Mouse (Mus musculus) cortical plate, adult 2 months (tissue): ENCODE data around the gene Zxdb. TPM values are rescaled to one million over a fixed set of nuclear protein-coding genes. Genes with fewer than 3 reads are reported as not detected.

Experiments used
- H3K27ac ChIP-seq: fragments of 200-500 bp; 2 replicates; pipeline ENCODE4 v1.5.1; 2012; ENCODE audit warnings: low read length, control low read depth, inconsistent platforms; ENCODE audit not compliant: insufficient read depth
- H3K4me1 ChIP-seq: fragments of 200-500 bp; 2 replicates; pipeline ENCODE4 v1.6.1; 2011; ENCODE audit warnings: low read length; ENCODE audit not compliant: control insufficient read depth, insufficient read depth
- H3K4me3 ChIP-seq: fragments of 200-500 bp; 2 replicates; pipeline ENCODE4 v1.5.1; 2011; ENCODE audit warnings: mild to moderate bottlenecking, low read length, control low read depth; ENCODE audit not compliant: insufficient read depth
- CTCF ChIP-seq: fragments of 200-500 bp; IDR thresholded peaks from 2 replicates; pipeline ENCODE4 v1.5.1; 2011; ENCODE audit warnings: mild to moderate bottlenecking, control low read depth, low read length; ENCODE audit not compliant: insufficient read depth; ENCODE audit errors: extremely low read depth
- POLR2A ChIP-seq: fragments of 200-500 bp; IDR thresholded peaks from 2 replicates; pipeline ENCODE4 v1.6.1; 2011; ENCODE audit warnings: mild to moderate bottlenecking, low read length, control low read depth; ENCODE audit not compliant: insufficient read depth; ENCODE audit errors: extremely low read depth
- polyA plus RNA-seq: library from polyadenylated mRNA; depleted of rRNA; stranded (reverse); fragments of >200 nt; gene quantifications from 2 replicates; pipeline ENCODE4 v1.2.3, GENCODE M21; 2012; rRNA removed

Zxdb gene
- polyA plus RNA-seq, 1 experiment = 11.4 TPM

GRCm38 (mm10) chrX:94773876-94774275, 49.5 kb downstream of the Zxdb start:
- Histone ChIP-seq H3K4me1 (no peaks in the 10 kb centered on the region), H3K4me3 (no peak overlapping the region), H3K27ac (no peak overlapping the region)
- TF ChIP-seq POLR2A (no peak), CTCF (no peak)

Other genes with a start within 250 kb of the Zxdb start
- gene Maged1, start 182.4 kb upstream of the Zxdb start, polyA plus RNA-seq = 420 and 423 TPM in 2 replicates
- gene Gspt2, start 88.5 kb upstream of the Zxdb start, polyA plus RNA-seq = 26.0 and 26.8 TPM in 2 replicates